Mouse (Mus musculus) liver, adult 2 months (tissue): ENCODE measurements at regions not wholly inside any gene's neighbourhood (a gene's known extent, or its start where the extent isn't known, plus 50 kb on each side); places are given as distances from the start of the nearest gene placed in this dataset.

Source experiments
- CTCF ChIP-seq: fragments of 200-500 bp; IDR thresholded peaks from 2 replicates; pipeline ENCODE4 v1.5.1; 2011; ENCODE audit warnings: low read depth, low read length, control low read depth
- POLR2A ChIP-seq: fragments of 200-500 bp; IDR thresholded peaks from 2 replicates; pipeline ENCODE4 v1.6.1; 2011; ENCODE audit warnings: low read length, control low read depth; ENCODE audit not compliant: insufficient read depth; ENCODE audit errors: extremely low read depth

- no peak for TF ChIP-seq CTCF
- no peak for TF ChIP-seq POLR2A
Measured at GRCm38 (mm10) chr15:8785537-8785936, 75.0 kb upstream of the Slc1a3 start.
